Mouse (Mus musculus): ENCODE results near the gene Lrmda.
A peak's percentile ranks its signal among the peaks of the same experiment; 100 is the strongest.

Lrmda gene

DNA sequence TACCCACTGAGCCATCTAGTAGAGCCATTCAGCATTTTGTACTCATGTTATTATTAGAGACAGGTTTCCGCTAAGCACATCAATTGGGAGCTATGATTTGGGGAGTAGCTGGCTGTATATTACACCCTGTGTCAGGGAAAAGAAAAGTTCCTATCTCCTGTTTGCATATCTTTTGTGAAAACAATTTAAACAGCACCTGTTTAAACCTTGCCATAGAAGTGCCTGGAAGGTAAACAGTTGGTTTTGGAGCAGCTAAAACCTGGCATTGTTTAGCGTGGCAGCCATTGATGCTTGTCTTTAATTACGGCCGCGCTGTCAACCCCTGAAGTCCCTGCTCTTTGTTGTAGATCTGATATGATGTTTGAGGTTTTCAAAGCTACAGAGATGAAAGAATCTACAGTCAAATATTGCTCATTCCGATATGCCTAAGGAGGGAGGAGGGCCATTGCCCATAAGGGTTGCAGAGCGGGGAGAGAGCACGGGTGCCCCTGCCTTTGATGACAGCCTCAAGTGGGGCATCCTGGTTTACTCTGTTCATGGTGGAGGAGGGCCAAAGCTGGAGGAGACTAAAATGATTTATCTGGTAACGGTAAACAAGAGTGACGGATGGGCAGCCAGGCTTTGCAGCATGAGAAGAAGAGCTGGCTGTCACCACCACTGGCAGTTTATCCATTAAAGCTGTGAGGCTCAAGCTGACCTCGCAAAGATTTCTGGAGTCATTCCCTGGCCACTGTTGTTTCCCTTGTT lies 306.9 kb downstream of the Lrmda start:
- DNase-seq (ENCODE audit: low read depth): no peak

DNA sequence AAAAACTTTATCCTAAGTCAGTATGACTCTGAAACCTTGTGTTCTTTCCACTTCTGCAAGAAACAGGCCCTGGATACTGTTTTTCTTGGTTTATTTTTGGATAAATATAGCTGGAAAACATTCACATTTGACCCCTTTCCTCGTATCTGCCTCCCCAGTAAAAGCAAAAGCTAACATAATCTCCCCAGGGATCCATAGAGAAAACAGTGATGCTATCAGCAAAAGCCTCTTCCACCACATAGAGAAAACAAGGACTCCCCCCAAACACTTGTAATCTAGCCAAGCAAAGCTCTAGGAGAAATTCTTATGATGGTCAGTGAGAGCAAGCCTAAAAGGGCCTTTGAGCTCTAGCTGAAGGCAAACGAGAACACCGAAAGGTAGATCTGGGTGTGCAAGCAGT lies 309.7 kb downstream of the Lrmda start:
- no peak for DNase-seq (ENCODE audit: low read depth)

DNA sequence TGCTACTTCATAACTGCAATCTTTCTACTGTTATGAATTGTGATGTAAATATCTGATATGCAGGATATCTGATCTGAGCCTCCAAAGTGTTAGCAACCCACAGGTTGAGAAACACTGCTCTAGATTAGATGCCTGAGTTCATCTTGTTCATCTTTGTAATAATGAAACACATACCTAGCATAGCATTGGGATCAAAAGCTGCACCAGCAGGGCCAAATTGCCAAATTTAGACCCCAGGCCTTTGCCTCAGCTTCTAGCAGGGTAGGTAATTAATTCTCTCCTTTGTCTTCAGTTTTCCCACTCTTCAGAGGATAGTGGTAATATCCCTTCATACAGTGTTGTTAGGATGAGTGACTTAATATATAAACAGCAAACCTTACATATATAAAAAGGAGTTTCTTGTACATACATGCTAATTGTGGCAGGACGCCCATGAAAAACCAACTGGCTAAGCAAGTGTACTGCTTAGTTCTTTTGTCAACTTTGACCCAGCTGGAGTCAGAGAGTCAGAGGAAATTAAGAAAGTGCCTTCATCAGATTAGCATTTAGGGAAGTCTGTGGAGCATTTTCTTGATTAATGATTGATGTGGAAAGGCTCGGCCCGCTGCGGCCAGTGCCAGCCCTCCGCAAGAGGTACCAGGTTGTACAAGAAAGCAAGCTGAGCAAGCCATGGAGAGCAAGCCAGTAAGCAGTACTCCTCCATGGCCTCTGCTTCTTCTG lies 315.7 kb downstream of the Lrmda start:
- peak; percentile 37 for DNase-seq (ENCODE audit: low read depth)

DNA sequence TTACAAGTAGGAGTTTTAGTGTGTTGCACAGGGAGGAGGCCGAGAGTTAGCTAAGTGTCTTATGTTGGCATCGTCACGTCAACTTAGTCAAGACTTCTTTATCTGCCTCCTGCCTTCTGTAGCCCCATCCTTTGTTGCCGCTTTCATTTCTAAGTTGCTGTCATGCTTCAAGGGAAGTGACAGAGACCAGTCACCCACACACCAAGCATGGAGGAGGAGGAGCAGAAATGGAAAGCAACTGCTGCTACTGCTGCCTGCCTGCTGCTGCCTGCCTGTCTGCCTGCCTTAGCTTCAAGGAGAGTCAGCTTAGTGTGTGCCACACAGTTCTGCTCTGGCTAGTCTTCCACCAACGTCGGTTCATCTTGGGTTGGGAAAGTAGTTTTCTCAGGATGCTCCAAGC lies 319.7 kb downstream of the Lrmda start:
- peak; percentile 7 for DNase-seq (ENCODE audit: low read depth)

DNA sequence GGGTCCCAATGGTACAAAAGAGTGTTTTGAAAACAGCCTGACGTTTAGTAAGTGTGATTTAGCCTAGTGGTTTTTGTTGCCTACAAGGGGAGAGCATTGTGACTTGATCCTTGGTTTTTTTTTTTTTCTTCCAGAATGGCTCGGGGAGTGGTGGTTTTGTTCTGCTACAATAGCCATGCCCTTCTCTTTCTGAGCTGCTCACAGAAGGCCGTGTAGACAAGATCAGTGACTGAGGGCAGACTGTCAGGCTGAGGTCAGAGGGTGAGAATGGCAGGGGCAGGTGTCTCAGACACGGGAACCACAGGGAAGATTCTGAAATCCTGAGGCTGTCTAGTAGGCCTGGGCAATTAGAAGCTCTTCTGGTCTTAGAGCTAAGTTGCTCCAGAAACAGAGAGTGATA lies 323.8 kb downstream of the Lrmda start:
- DNase-seq (ENCODE audit: low read depth): no peak

DNA sequence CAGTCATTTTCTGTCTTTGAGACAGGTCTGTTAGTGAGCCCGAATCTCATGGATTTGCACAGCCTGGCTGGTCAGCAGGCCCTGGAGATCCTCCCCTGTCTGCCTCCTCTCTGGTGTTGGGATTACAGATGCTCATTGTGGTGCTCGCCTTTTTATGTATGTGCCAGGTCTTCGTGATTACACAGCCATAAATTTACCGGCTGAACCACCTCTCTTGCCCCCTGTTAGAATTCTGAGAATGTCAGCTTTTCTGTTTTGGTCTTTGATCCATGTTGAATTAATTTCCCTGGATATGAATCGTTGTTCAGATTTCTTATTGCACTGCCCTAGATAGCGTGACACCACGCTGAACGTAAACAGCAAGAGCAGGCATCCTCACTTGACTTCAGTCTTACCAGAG lies 325.7 kb downstream of the Lrmda start:
- no peak for DNase-seq (ENCODE audit: low read depth)

DNA sequence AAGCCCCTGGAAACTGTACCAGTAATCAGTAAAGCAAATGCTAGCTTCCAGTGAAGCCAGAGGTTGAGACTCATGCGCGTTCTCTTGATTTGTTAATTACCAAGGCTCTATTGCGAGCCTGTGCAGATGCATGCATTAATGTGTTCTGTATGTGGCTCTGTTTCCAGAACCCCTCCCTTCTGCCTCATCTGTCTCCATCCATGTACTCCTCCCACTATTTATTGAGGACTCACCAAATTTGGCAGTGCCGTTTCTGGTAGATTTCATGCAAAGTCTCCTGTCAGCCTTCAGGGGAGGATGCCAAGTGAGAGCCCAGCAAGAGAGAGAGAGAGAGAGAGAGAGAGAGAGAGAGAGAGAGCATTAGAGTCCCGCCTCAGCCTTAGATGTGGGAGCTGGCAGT lies 334.1 kb downstream of the Lrmda start:
- no peak for DNase-seq (ENCODE audit: low read depth)

DNA sequence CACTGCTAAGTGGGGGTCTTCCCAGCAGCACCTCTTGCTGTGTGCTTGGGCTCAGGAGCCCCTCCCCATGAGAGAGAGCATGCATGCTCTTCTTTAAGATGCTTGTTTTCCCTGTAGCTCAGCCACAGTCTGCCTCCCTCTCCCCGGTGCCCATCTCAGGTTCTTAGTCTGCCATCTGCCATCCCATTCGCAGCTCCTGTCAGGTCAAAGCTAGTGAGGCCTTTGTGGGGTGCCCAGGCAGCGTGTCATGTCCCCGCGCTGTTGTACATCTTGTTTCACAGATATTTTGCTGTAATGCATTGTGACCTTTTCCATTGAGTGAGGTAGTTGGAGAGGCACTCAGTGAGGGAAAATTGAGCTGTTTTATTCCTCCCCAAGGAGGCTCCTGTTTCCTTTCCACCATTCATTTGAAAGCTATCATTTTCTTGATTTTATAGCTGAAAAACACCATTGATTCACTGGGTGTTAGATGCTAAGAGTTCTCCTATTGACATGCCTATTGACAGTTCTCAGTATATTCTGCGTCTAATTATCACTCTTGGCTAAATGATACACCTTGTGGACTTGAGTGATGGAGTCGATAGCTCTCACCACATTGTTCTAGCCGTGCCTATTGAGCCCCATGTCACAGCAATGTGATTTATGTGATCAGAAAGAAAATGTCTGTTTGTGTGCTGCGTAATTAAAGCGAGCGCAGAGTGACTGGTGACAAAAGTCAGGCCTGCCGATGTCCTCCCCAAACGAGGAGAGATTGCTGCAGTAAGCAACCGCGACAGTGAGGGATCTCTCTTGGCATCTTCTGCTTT lies 335.5 kb downstream of the Lrmda start:
- DNase-seq (ENCODE audit: low read depth): no peak

DNA sequence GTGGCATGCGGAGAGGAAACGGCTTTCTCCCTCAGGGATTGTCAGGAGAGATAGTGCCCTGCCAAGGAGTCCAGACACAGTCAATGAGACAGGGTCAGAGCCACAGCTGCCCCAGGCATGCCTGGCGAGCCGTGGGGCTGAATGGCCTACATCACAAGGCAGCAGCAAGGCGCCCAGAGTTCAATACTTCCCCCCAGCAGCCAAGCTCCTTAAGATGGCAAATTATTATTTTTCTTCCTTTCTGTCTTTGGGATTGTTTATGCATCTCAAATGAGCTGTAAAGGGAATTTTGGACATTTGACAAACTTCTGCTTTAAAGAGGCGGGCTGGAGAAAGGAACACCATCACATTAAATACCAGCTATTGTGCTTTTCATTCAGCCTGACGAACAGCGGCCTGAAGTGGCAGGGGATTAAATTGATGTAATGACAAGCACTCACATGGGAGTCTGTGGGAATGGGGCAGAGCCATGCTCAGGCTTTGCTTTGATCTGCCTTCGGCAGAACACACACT lies 338.5 kb downstream of the Lrmda start:
- DNase-seq (ENCODE audit: low read depth): no peak

DNA sequence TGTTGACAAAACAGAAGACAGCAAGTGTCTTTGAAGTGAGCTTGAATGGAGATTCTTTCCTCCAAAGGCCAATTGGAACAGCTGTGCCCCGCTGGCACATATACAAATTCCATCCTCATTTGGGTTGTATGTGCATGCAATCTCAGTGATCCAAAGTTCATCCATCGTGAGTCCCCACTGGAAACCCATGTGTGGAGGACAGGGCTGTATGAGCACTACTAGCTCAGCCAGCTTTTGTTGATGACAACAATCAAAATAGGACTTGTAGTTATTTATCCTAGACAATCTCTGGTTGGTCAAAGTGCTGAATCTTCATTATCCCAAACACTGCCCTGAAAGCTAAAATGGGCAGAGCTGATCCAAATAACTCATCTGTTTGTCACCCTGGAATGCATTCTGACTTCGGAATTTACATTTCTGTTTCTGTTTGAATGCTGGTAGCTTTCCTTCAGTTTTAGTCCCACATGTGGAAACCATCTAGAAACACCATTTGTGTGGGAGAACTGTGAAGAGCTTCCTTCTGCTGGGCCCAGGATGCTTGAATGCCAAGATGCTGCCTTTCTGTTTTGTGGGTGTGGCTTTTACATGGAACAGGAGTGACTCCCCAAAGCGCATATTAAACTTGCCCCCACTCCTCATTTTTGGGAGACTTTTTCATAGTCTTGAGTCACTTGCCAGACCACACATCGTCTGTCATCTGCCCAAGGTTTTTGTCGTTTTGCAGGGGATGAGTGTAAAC lies 344.7 kb downstream of the Lrmda start:
- no peak for DNase-seq (ENCODE audit: low read depth)

DNA sequence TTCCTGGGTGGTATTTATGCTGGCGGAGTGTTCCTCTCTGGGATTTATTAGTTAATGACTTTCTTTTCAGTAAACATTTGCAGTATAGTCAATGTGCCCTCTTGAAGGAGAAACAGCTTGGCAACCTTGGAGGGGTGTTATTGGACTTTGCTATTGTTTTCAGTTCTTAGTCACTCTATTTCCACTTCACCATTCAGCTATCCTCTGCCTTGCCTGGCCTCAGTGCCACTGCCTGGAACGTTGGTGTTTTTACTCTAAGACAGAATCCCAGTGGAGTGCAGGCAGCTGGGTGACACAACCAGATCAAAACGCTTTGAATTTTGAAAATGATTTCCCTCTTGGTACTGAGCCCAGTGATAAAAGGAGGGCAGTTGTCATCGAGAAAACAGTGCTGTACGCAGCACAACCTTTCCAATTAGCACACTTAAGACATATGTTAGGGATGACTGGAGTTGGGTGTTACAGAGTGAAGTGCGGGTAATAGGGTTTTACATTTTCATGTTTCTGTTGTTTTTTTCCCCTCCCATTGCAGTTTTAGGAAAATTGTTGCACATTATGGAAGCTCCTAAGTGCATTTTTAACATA lies 345.4 kb downstream of the Lrmda start:
- DNase-seq (ENCODE audit: low read depth): no peak

DNA sequence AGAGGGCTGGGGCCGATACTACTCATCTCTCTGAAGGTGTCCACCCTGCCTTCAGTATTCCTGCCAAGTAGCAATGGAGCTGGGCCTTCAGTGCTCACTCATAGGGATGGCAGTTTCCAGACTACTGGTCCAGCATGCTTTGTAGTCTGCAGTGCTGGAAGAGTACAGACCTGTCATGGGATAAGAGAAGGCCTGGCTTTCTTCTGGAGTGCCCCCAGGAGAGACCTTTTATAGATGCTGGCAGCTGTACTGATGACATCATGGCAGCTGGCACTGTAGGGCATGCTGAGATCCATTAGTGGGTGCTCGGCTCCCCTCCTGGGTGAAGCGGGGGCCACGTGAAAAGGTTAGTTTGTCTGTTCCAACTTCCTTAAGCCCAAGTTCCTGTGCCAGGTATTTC lies 348.1 kb downstream of the Lrmda start:
- no peak for DNase-seq (ENCODE audit: low read depth)

DNA sequence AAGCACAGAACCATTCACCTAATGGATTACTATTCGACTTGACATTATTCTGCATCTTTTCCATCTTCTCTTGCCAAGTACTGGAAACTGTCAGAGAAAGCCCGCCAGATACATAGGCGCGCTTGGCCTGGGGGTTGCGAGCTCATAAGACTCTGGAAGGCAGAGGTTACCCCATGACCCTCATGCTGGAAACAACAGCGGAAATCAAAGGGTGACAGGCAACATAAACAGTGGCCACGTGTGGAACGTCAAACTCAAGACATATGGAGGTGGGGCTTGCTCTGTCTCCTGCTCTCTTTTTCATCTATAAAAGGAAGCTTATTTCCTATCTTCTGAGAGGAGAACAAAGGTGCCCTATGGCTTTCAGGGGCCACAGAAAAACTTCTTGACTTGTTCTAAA lies 351.6 kb downstream of the Lrmda start:
- DNase-seq (ENCODE audit: low read depth): no peak

DNA sequence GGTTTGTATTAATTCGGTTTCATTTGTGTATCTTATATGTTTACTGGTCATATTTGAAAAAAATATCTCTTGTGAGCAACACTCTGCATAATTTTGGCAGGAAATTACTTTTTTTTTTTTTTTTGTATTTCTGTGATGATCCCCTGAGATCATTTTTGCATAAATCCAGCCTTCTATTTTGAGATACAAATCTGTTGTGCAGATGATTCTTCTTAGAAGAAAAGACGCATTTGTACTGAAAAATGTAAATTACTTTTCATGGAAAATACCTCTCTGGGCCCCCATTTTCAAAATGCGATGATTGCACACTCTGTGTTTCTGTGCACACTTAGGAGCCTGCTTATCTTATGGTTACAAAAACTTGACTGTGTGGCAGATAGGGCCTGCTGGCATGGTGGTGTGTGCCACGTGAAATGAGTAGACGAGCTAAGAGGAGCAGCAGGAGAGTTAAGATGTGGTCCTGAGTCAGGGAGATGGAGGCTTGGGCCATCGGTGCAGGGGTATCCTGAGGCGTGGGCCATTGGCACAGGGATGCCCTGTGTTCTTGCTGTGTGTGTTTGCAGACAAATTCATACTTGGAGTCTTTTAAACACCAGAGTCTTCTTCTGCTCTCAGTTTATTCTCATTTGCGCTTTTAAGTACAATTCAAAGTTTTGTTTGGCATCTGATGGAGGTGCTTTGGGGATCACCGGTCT lies 353.3 kb downstream of the Lrmda start:
- DNase-seq (ENCODE audit: low read depth): no peak

DNA sequence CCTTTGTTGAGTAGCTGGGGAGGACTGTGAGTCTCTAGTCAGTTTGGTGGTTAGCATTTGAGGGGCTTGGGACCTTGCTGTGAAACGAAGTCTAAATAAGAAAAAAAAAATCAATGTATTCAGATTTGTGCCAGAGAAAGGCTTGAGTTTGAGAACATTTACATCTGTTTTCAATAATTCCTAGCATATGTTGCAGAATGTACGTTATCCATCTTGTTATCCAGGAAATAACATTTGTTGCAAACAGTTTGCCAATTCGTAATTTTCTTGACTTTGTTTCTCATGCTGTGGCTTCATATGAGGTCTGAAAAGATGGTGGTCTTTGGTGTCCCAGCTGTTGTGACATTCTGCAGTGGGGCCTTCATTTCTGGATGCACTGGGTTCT lies 353.8 kb downstream of the Lrmda start:
- DNase-seq (ENCODE audit: low read depth): no peak

DNA sequence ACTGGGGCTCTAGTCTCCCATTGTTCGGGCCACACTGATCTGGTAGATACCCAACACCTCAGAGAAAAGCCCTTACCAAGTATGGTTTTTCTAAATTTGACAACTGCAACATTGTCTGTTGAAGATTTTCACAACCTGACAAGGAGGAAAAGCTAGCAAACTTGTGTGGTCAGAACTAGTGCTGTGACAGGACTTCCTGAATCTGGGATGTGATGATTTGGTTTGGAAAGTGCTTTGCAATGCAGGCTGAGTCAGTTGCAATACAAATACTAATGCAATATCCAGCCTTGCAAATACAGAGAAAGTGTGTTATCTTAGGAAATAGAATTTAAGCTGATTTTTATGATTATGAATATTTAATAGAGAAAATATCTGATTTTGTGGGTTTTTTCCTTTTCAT lies 357.6 kb downstream of the Lrmda start:
- peak; percentile 72 for DNase-seq (ENCODE audit: low read depth)

DNA sequence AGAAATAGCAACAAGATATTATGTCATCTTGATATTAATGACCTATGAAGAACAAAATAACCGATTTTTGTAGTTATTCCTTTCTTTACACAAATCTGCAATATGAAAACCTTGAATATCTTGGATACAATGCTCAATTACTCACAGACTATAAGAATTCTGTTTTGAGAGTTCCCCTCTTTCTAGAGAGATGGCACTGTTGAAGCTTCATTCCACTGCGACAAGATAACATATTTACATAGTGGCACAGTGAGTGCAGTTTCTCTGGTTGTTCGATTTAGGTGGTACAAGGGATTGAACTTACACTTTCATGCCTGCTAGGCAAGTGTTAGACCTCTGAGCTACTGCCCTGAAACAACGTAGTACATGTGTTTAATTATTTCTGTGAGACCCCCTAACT lies 362.6 kb downstream of the Lrmda start:
- DNase-seq (ENCODE audit: low read depth): no peak

DNA sequence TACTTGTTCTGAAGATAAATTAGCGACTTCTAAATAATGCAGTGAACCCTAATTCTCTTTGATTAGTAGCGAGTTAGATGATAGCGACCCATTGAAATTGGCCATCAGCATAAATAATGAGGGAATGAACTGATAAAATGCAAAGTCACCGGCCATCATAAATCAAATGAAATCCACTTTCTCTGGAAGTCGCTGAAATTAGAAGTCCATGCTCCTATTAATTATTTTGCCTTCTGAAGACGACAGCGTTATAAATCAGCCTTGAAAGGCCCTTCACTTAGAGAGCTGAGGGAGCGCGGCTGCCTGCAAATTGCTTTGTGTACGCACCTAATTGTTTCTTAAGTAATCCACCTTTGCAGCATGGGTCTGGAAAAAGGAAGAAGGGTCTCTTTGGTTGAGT lies 374.1 kb downstream of the Lrmda start:
- no peak for DNase-seq (ENCODE audit: low read depth)

DNA sequence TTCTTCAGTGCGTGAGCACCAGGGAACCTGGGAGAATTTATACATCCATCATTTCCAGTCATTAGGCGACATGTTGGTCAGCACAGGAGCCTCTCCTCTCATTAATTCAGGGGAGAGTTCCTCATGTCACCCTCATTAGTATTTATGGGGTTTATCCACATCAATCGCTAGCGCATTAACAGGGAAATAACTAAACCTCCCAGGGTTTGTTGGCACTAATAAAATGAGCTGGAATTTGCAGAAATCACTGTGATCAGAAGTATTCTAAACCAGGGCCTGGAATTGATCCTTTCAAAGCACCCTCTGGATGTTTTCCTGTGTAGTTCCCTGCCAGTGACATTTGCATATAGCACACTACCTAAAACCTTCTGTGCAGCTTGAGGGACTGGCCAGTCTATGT lies 382.9 kb downstream of the Lrmda start:
- no peak for DNase-seq (ENCODE audit: low read depth)

DNA sequence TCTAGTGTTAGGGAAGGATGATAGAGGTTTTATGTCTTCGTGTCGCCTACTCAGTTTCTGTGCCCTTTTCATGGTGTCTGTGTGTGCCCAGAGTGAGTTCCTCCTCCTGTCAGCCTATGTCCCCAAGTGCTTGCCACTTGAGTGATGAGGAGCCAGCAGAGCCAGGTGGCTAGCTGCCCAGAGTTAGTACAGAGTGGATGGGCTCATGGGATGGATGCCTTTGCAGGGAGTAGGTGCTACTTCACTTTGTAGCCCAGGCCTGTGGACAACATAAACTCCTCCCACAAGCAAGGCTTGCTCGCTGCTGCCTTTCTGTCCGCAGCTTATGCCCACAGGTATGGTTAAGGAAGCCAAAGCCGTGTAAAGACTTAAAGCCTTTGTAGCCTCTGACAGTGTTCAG lies 387.1 kb downstream of the Lrmda start:
- no peak for DNase-seq (ENCODE audit: low read depth)

DNA sequence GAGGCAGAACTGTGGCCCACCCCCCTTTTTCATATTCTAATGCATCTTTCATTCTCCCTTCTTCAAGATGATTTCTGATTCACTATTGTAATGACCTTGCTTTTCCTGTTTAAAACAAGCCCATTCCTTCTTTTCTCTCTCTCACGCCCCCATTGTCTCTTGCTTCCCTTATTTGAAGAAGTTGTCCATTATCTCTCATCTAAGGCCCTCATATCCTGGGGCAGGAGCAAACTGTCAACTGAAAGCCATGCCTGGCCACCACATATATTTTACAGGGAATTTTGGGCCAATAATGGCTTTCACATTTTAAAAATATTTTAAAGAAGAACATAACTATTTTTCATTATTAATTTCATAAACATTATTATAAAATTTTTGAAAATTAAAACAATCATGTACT lies 391.3 kb downstream of the Lrmda start:
- DNase-seq (ENCODE audit: low read depth): no peak
